Mouse (Mus musculus): Measurements from ENCODE around the gene Rcan2.

DNA sequence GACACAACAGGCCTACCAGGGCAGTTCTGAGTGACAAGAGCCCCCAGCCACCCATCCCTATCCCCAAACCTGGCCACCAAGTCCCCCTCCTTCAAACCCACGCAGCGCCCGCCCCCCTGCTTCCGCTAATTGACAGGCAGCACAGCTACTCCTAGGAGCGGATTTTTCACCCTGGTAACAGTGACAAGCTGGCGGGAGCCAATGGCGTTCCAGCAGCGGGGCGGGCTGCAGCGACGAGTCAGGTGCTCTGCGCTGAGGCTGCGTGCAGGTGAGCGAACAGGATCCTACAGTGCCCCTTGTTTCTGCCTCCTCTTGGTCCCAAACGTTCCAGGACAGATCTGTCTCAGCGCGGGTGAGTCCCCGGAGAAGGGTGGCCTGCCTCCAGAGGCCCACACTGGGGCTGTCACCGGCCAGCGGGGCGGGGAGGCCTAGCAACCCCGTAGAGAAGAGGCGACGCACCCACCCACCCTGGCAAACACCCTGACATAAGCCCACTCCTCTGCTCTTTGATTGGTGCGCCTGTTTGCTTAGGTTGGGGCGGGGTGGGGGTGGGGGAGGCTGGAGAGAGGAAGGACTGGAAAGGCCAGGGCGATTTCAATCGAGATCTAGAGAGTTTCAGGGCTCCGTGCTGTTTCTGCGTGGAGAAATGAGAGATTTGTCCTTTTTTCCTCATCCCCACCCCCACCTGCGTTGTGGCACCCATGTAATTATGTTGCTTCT is 277.6 kb downstream of the Rcan2 start, which contains the start of gene Enpp5:
- no peak for TF ChIP-seq POLR2A (IDR thresholded peaks at IDR 0.05; ENCODE audit: extremely low read depth, insufficient read depth, low read length)
- TF ChIP-seq CTCF (IDR thresholded peaks at IDR 0.05; ENCODE audit: low read depth, low read length), result no peak
